Mouse (Mus musculus): ENCODE results near the gene Vmn2r83. TPM values are rescaled to one million over a fixed set of nuclear protein-coding genes. Genes with fewer than 3 reads are reported as not detected.

The Vmn2r83 gene
- not detected in 2 replicates for polyA plus RNA-seq (2012; rRNA removed)

GRCm38 (mm10) chr10:79468431-79468830 is at the start of gene Vmn2r83:
Vmn2r83 (plus strand) TSS chr10:79468731.

DNA sequence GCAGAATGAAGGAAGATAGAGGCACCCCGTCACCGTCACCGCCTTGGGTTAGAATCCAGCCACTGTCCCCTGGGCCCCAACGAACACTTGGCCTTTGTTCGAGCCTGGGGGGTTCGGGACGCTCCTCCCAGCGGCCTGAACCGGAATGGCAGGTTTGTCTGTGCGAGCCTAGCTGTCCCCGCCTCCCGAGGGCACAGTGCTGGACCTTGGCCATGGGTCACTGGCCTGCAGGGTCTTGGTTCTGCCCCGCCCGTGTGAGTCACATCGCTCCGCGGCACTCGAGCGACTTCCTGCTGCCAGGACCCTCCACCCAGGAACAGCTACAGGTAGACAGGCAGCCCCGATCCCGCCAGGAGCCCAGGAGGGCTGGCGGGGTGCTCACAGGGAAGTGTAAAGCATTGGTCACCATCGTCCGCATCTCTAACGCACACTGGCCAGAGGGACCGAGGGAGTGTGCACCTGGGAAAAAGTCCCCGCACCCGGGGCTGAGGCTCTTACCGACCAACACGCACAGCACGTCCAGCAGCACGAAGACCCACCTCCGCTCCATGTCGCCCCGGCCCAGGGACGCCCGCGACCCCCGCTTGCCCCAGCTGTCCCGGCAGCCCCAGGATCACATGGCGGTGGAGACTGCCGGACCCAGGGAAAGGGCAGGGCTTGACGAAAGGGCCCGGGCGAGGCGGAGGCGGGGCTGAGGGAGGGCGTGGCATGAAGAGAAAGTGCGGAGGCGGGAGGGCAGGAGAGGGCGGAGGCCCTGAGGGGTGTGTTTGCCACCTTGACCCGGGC is 64.8 kb downstream of the Vmn2r83 start, which contains the start of gene Plpp2:
Gene Plpp2, minus strand, starts transcription at position 671 of the 786 bp plus-strand sequence.

Other genes starting within 250 kb of the Vmn2r83 start
- not detected in 2 replicates for gene Vmn2r81, start 221.0 kb upstream of the Vmn2r83 start, polyA plus RNA-seq (2012; rRNA removed)
- gene Vmn2r82, start 112.2 kb upstream of the Vmn2r83 start, polyA plus RNA-seq (2012; rRNA removed) = not detected in 2 replicates
- gene Plpp2, start 65.1 kb downstream of the Vmn2r83 start, polyA plus RNA-seq (2012; rRNA removed) = 78.7 and 106 TPM in 2 replicates
- 60.5 and 88.5 TPM in 2 replicates for gene Mier2, start 86.5 kb downstream of the Vmn2r83 start, polyA plus RNA-seq (2012; rRNA removed)
- not detected in 2 replicates for gene Theg, start 118.6 kb downstream of the Vmn2r83 start, polyA plus RNA-seq (2012; rRNA removed)
- gene C2cd4c, start 145.3 kb downstream of the Vmn2r83 start, polyA plus RNA-seq (2012; rRNA removed) = 0.13 and 0.18 TPM in 2 replicates
- gene Shc2, start 169.2 kb downstream of the Vmn2r83 start, polyA plus RNA-seq (2012; rRNA removed) = 1.6 TPM in 2 replicates
- gene Odf3l2, start 177.0 kb downstream of the Vmn2r83 start, polyA plus RNA-seq (2012; rRNA removed) = not detected in 2 replicates
- gene Madcam1, start 195.8 kb downstream of the Vmn2r83 start, polyA plus RNA-seq (2012; rRNA removed) = 2.3 and 3.5 TPM in 2 replicates
- 46.3 and 70.6 TPM in 2 replicates for gene Tpgs1, start 200.6 kb downstream of the Vmn2r83 start, polyA plus RNA-seq (2012; rRNA removed)
- gene Cdc34, start 213.5 kb downstream of the Vmn2r83 start, polyA plus RNA-seq (2012; rRNA removed) = 128 and 187 TPM in 2 replicates
- gene Gzmm, start 220.3 kb downstream of the Vmn2r83 start, polyA plus RNA-seq (2012; rRNA removed) = 0.40 and 0.49 TPM in 2 replicates
- 297 and 403 TPM in 2 replicates for gene Bsg, start 235.8 kb downstream of the Vmn2r83 start, polyA plus RNA-seq (2012; rRNA removed)
- 4.5 and 13.1 TPM in 2 replicates for gene Hcn2, start 247.9 kb downstream of the Vmn2r83 start, polyA plus RNA-seq (2012; rRNA removed)